Mouse (Mus musculus) adrenal gland (tissue): ENCODE results near the gene AW146154.
"Not testable (repeated sequence)": the region's sequence is repeated elsewhere in the genome, so short reads cannot be mapped to it uniquely, and the experiment has no call there.

ENCODE experiments used
- intact Hi-C: fragments of 180-260 bp; cut with DNase I; formaldehyde crosslinking; loops from one replicate; pipeline ENCODE4 v1.15.1; 2025
- long read RNA-seq, 2 experiments: library from polyadenylated mRNA; unstranded; transcript quantifications; one replicate each; pipeline ENCODE4 v2.0.0; 2020; ENCODE audit warnings: borderline replicate concordance in 1 of 2; ENCODE audit not compliant: insufficient replicate concordance in 1 of 2

AW146154 gene
- long read RNA-seq, experiment 1, transcript AW146154-201 (4 exons, 3,411 nt): major isoform, 8 of 11 reads
- long read RNA-seq, experiment 1, partial matches to known transcripts: 0 of 11 reads
- long read RNA-seq, experiment 1, other reads (novel, unspliced or antisense): 1 of 11 reads
- long read RNA-seq, experiment 2, partial matches to known transcripts: 0 of 6 reads
- long read RNA-seq, experiment 2, other reads (novel, unspliced or antisense): 1 of 6 reads

GRCm38 (mm10) chr7:41499389-41500049, at the start of gene AW146154, which contains the start of gene Gm20449:
TSS of gene AW146154 (minus strand) at chr7:41499890.
TSS of gene Gm20449 (minus strand) at chr7:41499417.
- intact Hi-C loops: loop anchor here (5.0 kb wide), 3 partner anchors 98 to 133 kb away; partner anchors contain the start of genes 2610021A01Rik, AI987944 and Zfp788

DNA sequence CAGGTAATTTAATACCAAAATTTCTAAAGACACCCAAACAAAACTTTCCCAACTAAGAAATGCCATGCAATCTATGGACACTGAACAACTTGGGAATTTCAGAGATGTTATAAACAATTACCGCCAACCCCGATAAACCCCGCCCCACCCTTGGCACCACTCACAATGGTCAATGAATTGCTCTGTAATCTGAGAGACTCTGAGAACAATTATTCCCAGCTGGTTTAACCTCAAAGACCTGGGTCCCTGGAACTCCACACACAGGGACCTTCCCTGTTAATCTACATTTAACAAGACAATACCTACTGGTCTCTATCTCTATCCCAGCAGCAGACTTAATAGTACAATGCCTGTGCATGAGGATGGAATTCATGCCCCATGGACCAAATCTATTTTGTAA, 13.0 kb upstream of the AW146154 start:
- intact Hi-C loops: no loop called here

DNA sequence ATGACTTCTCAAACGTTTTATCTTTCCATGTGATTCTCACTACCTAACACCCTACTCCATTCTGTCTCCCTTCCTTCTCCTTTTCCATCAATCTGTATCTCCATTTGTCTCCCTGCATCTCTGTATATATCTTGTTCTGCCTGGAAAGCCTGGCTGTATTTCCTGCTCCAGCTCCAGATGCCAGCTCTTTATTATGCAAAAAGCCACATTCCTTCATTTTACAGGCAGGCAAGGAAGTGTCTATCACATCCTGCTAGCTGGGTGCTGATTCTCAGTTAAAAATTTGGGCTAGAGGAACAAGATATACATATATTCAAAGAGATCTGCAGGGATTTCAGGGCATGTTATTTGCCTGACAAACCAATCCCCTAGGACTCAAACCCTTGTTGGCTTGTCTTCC, 12.5 kb upstream of the AW146154 start:
- intact Hi-C loops: no loop called here

DNA sequence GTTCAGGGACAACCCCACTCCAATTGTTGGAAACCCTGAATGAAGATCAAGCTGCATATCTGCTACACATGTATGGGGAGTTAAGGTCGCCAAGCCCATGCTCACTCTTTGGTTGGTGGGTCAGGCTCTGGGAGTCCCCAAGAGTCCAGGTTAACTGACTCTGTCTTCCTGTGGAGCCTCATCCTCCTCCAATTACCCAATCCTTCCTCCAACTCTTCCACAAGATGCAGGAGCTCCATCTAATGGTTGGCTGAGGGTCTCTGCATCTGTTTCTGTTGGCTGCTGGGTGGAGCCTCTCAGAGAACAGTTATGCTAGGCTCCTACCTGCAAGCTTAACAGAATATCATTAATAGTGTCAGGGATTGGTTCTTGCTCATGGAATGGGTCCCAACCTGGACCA, 2.7 kb upstream of the AW146154 start:
- intact Hi-C loops: loop anchor here (5.0 kb wide), 1 partner anchor 130 kb away; the partner anchor contains the start of gene Zfp788

DNA sequence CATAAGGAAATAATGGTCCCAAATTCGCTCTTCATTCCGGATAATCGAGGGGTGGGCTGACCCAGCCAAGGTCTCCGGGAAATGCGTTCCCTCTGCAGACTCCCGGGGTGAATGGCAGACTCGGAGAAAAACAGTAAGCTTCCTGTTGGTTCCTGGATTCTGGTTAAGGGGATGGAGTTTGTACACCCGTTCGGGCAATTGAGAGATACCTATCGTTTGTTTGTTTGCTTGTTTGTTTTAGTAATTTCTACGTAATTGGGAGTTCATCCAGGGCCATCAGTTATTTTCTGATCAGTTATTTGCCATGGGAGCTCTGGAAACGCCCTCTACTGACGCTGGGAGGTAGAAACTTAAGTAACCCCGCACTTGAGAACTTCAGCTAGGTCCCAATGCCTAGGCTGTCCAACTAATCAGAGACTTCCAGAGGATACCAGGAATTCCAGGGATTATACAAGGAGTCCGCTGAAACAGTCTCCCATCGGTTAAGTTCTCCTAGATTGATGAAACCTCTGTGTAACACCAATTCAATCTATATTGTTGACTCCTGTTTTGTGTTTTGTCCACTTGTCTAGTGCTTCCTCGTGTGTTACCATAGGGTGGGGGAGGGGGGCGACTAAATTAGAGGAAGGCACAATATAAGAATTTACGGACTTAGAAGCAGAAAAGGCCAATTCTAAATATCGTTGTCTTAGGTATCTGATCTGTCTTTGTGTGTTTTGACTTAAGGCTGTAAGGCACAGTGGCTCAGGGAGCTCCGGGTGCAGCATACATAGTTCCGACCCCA, 653 bp upstream of the AW146154 start:
- intact Hi-C loops: loop anchor here (5.0 kb wide), 1 partner anchor 132 kb away; the partner anchor contains the start of gene Zfp788

GRCm38 (mm10) chr7:41499018-41499388, 687 bp downstream of the AW146154 start:
- intact Hi-C loops: loop anchor here (5.0 kb wide), 2 partner anchors 98 to 107 kb away; partner anchors contain the start of genes 2610021A01Rik and AI987944

GRCm38 (mm10) chr7:41498464-41498863, 1.2 kb downstream of the AW146154 start:
- intact Hi-C loops: loop anchor here (5.0 kb wide), 2 partner anchors 99 to 106 kb away; partner anchors contain the start of genes 2610021A01Rik and AI987944

DNA sequence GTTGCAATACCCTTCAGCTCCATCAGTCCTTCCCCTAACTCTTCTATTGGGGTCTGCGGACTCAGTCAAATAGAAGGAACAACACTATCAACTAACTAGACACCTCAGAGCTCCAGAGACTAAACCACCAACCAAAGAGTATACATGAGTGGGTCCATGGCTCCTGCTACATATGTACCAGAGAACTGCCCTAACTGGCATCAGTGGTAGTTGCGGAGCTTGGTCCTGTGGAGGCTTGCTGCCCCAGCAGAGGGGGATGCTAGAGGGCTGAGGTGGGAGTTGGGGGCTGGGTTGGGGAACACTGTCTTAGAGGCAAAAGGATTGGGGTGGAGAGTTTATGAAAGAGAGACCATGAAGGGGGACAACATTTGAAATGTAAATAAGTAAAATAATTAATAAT, 1.8 kb downstream of the AW146154 start:
- intact Hi-C loops: loop anchor here (5.0 kb wide), 2 partner anchors 99 to 106 kb away; partner anchors contain the start of genes 2610021A01Rik and AI987944

GRCm38 (mm10) chr7:41451864-41452263, 47.8 kb downstream of the AW146154 start:
- intact Hi-C loops: no loop called here

GRCm38 (mm10) chr7:41448596-41448995, 51.1 kb downstream of the AW146154 start, which contains the start of gene Vmn2r57:
TSS of gene Vmn2r57 (minus strand) at chr7:41448696.
- intact Hi-C loops: not testable (repeated sequence)
